Mouse (Mus musculus): ENCODE data around the gene Syngr2. TPM values are rescaled to one million over a fixed set of nuclear protein-coding genes. Genes with fewer than 3 reads are reported as not detected.
A peak's percentile ranks its signal among the peaks of the same experiment; 100 is the strongest.
"Not testable (repeated sequence)": the region's sequence is repeated elsewhere in the genome, so short reads cannot be mapped to it uniquely, and the experiment has no call there.

The Syngr2 gene
- polyA plus RNA-seq, 1 experiment: 30.4 TPM

DNA sequence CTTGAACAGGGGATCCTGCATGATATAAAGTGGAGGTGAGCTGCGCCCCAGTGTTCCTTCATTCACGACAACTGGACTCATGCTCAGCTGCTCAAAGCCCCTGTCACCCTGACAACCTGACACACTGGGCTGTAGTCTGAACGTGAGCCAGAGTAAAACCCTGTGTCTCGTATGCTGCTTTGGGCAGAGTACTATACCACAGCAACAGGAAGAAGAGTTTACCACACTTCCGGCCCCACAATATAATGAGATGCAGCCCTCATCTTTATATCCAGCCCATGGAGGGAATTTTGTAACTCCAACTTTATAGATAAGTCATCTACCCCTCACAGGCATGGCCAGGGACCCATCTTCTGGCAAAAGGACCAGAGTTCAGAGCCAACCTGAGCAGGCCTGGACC, 32.4 kb upstream of the Syngr2 start:
- H3K4me1 ChIP-seq (ENCODE audit: control insufficient read depth, insufficient read depth, insufficient read length, low read length): peaks cover 6% of the 10 kb centered on the region; the same call in 1 of the 2 replicates
- H3K4me3 ChIP-seq (ENCODE audit: insufficient read depth, low read depth, low read length): no peak overlapping the region
- H3K27ac ChIP-seq (replicated peaks; ENCODE audit: low read depth, low read length): no peak overlapping the region

- peaks cover 6% of the 10 kb centered on the region; the same call in 1 of the 2 replicates for H3K4me1 ChIP-seq (ENCODE audit: control insufficient read depth, insufficient read depth, insufficient read length, low read length)
- no peak overlapping the region for H3K4me3 ChIP-seq (ENCODE audit: insufficient read depth, low read depth, low read length)
- H3K27ac ChIP-seq (replicated peaks; ENCODE audit: low read depth, low read length): no peak overlapping the region
Observed at GRCm38 (mm10) chr11:117778031-117778430, 31.4 kb upstream of the Syngr2 start.

DNA sequence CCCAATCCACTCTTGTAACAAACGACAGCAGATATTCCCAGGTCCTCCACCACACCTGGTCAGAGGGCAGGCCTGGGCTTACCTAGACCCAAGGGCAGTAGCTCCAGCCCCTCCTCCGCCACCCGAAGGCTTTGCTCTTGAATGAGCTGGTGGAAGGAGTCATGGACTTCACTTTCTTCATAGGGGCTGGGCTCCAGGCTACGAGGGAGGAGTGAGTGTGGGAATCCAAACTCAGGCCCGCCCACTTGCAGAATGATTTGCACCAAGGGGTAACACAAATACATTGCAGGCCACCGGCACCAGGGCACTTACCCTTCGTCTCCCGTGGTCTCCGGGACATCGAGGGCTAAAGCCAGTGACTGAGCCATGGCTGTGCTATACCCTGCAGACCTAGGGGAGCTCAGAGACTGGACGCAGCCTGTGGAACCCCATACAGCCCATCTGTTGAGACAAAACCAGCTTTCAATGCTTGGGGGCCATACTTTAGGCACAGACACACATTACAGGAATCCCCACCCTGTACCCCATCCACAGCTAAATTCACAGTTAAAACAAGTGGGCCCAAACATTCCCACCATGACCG, 30.5 kb upstream of the Syngr2 start:
- Histone ChIP-seq H3K27ac (replicated peaks; ENCODE audit: low read depth, low read length) (peak overlapping the region; percentile 95), H3K4me3 (ENCODE audit: insufficient read depth, low read depth, low read length) (peak overlapping the region; percentile 77), H3K4me1 (ENCODE audit: control insufficient read depth, insufficient read depth, insufficient read length, low read length) (peaks cover 6% of the 10 kb centered on the region; the same call in 1 of the 2 replicates)

DNA sequence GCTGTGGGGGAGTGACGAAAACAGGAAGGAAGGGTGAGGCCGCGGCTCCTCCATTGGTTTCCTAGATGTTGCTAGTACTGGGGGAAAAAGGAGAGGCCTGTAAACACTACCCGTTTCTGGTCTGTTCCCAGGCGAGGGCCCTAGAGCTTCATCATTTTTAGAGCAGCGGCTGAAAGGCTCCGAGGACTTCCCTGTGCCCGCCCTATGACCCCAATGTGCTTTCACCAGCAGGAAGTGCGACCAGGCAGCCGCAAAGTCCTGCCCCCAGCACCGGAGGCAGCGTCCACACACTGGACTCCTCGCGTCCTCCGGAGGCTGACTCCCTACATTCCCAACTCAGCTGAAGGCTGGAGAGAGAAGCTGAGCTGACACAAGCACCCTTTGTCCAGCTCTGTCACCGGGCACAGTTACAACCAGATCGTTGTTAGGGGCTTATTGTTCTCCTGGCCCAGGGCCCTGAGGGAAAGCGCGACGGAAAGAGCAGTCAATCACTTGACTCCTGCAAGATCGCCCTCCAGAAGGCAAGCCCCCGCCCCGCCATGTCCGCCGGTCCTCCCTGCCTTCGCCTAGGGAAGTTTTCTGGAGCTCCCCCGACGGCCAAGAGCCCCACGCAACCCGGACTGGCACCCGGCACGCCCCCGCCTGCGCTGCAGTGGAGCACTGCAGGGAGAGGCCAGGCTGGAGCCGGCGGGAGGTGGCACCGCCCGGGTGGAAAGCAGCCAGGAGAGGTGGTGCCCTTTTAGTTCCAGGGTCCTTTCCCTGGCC, 29.9 kb upstream of the Syngr2 start:
- peak overlapping the region; percentile 77 for H3K4me3 ChIP-seq (ENCODE audit: insufficient read depth, low read depth, low read length)
- peaks cover 6% of the 10 kb centered on the region; the same call in 1 of the 2 replicates for H3K4me1 ChIP-seq (ENCODE audit: control insufficient read depth, insufficient read depth, insufficient read length, low read length)
- H3K27ac ChIP-seq (replicated peaks; ENCODE audit: low read depth, low read length): peak overlapping the region; percentile 95

DNA sequence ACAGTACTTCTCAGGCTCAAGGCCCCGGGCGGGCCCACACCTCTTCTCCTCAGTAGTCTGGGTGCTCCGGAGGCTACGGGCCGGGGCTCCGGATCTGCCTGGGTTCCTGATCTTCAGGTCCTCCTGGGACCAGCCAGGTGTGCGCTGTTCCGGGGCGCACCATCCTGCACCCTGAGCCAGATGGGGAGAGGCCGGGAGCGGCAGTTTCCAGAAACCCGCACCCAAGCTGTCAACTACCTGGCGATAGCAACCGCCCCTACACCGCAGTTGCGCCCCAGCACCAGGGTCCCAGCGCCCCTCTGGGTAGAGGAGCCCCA, 29.3 kb upstream of the Syngr2 start:
- H3K4me3 ChIP-seq (ENCODE audit: insufficient read depth, low read depth, low read length): peak overlapping the region; percentile 77
- peak overlapping the region; percentile 95 for H3K27ac ChIP-seq (replicated peaks; ENCODE audit: low read depth, low read length)
- H3K4me1 ChIP-seq (ENCODE audit: control insufficient read depth, insufficient read depth, insufficient read length, low read length): peaks cover 6% of the 10 kb centered on the region; the same call in 1 of the 2 replicates

- Histone ChIP-seq H3K27ac (replicated peaks; ENCODE audit: low read depth, low read length) (peak overlapping the region; percentile 95), H3K4me3 (ENCODE audit: insufficient read depth, low read depth, low read length) (peak overlapping the region; percentile 77), H3K4me1 (ENCODE audit: control insufficient read depth, insufficient read depth, insufficient read length, low read length) (peaks cover 6% of the 10 kb centered on the region; the same call in 1 of the 2 replicates)
Observed at GRCm38 (mm10) chr11:117780582-117781111, 28.8 kb upstream of the Syngr2 start.

DNA sequence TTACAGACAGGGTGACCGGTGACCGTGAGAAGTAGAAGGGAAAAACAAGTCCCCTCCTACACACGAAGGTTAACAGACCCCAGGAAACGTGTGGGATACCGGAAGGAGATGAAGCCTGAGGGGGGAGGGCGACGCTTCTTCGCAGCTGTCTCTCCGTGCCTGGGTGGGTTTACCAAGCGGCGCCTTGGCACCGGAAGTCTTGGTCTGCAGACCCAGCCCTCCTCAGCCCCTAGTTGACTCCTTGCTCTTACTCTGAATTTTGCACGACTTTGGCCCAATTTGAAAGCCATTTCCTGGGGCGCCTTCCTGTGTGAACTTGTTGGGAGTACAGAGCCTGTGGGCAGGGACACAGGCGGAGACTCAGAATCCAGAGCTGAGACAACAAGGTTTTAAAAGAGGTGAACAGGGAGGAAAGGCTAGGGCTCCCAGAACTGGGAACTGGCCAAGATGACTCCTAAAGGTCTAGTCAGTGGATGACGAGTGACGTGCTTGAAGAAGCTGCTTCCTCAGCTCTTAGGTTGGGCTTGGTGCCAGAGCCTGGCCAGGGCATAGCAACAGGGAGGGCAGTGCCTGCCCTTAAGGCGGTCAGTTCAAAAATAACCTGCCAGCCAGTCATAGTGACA, 28.2 kb upstream of the Syngr2 start:
- Histone ChIP-seq H3K4me1 (ENCODE audit: control insufficient read depth, insufficient read depth, insufficient read length, low read length) (peaks cover 6% of the 10 kb centered on the region; the same call in 1 of the 2 replicates), H3K4me3 (ENCODE audit: insufficient read depth, low read depth, low read length) (peak overlapping the region; percentile 77), H3K27ac (replicated peaks; ENCODE audit: low read depth, low read length) (peak overlapping the region; percentile 95)

- Histone ChIP-seq H3K4me3 (ENCODE audit: insufficient read depth, low read depth, low read length) (peak within 1 kb of the TSS; percentile 77), H3K4me1 (ENCODE audit: control insufficient read depth, insufficient read depth, insufficient read length, low read length) (peaks cover 6% of the 10 kb centered on the region; the same call in 1 of the 2 replicates), H3K27ac (replicated peaks; ENCODE audit: low read depth, low read length) (peak within 1 kb of the TSS; percentile 99)
Observed at GRCm38 (mm10) chr11:117781993-117782704, 27.3 kb upstream of the Syngr2 start, which contains the start of the genes Tmc8 and Tmc6. Tmc8 (plus strand) TSS chr11:117782076. Tmc6 (minus strand) TSS chr11:117782198.

DNA sequence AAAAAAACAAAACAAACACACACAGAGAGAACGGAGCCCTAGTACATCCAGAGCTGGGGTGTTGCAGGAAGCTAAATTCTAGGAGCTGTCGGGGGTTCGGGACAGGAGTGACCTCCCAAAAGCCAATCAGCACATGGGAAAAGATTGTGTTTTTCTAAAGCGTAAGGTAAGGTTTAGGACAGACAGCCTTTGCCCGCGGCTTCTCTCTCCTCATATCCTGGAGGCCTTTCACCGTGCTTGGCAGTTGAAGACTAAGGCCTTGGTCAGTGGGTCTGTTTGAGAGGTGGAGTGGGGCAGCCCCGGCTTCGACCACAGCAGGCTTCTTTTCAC, 26.8 kb upstream of the Syngr2 start:
- H3K4me1 ChIP-seq (ENCODE audit: control insufficient read depth, insufficient read depth, insufficient read length, low read length): peaks cover 6% of the 10 kb centered on the region; the same call in 1 of the 2 replicates
- H3K4me3 ChIP-seq (ENCODE audit: insufficient read depth, low read depth, low read length): peak overlapping the region; percentile 65
- peak overlapping the region; percentile 99 for H3K27ac ChIP-seq (replicated peaks; ENCODE audit: low read depth, low read length)

GRCm38 (mm10) chr11:117783089-117783488, 26.4 kb upstream of the Syngr2 start:
- H3K4me3 ChIP-seq (ENCODE audit: insufficient read depth, low read depth, low read length): peak overlapping the region; percentile 65
- peaks cover 6% of the 10 kb centered on the region; the same call in 1 of the 2 replicates for H3K4me1 ChIP-seq (ENCODE audit: control insufficient read depth, insufficient read depth, insufficient read length, low read length)
- H3K27ac ChIP-seq (replicated peaks; ENCODE audit: low read depth, low read length): peak overlapping the region; percentile 99

DNA sequence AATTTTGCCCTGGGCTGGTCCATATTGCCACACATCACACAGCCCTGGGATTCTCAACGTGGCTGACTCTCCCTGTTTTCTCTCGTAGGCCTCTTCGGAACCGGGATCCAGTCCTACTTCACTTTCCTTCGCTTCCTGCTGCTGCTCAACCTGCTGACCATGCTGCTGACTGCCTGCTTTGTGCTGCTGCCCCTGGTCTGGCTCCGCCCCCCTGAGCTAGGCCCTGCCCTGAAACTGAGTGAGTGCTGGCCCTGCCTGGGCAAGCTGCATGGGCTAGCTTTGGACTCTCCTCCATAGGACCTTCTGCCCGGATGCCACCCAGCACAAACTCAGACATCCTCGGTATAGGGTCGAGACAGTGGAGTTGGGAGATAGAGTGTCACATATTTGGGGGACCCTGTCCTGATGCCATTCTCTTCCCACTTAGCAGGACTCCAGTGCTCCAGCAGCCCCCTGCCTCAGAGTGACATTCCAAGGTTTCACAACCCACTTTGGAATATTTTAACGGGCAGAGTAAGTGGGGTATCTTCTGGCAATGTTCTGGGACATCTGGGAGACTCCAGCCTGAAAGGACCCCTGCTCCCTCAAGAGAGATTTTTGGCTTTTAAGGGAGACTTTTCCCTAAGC, 25.7 kb upstream of the Syngr2 start:
- H3K4me3 ChIP-seq (ENCODE audit: insufficient read depth, low read depth, low read length): peak overlapping the region; percentile 65
- H3K27ac ChIP-seq (replicated peaks; ENCODE audit: low read depth, low read length): peak overlapping the region; percentile 72
- H3K4me1 ChIP-seq (ENCODE audit: control insufficient read depth, insufficient read depth, insufficient read length, low read length): peaks cover 3% of the 10 kb centered on the region; the same call in 1 of the 2 replicates

- Histone ChIP-seq H3K27ac (replicated peaks; ENCODE audit: low read depth, low read length) (no peak overlapping the region), H3K4me1 (ENCODE audit: control insufficient read depth, insufficient read depth, insufficient read length, low read length) (no peaks in the 10 kb centered on the region; the same call in 1 of the 2 replicates), H3K4me3 (ENCODE audit: insufficient read depth, low read depth, low read length) (no peak overlapping the region)
Observed at GRCm38 (mm10) chr11:117786294-117786693, 23.2 kb upstream of the Syngr2 start.

DNA sequence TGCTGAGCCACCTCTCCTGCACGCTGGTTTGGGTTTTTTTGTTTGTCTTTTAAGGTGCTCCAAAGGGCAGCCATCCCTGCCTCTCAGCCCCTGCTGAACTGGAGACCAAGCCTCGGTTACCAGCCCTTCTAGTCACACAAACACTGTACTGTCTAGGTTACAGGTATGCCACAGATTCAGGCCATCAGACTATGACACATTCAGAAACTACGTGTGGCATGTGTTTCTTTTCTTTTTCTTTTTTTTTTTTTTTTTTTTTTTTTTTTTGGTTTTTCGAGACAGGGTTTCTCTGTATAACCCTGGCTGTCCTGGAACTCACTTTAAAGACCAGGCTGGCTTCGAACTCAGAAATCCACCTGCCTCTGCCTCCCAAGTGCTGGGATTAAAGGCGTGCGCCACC, 21.0 kb upstream of the Syngr2 start:
- H3K4me1 ChIP-seq (ENCODE audit: control insufficient read depth, insufficient read depth, insufficient read length, low read length); H3K27ac ChIP-seq (replicated peaks; ENCODE audit: low read depth, low read length); H3K4me3 ChIP-seq (ENCODE audit: insufficient read depth, low read depth, low read length): not testable (repeated sequence)

- Histone ChIP-seq H3K4me1 (ENCODE audit: control insufficient read depth, insufficient read depth, insufficient read length, low read length) (no peaks in the 10 kb centered on the region), H3K4me3 (ENCODE audit: insufficient read depth, low read depth, low read length) (no peak overlapping the region), H3K27ac (replicated peaks; ENCODE audit: low read depth, low read length) (no peak overlapping the region)
Observed at GRCm38 (mm10) chr11:117790286-117790685, 19.2 kb upstream of the Syngr2 start.
